Mouse (Mus musculus) bone marrow macrophage, adult 2 months (primary cell): ENCODE results near the gene Col23a1.

ENCODE experiments used
- CTCF ChIP-seq: IDR thresholded peaks from 2 replicates; pipeline ENCODE4 v1.5.1; 2012; ENCODE audit warnings: low read depth, mild to moderate bottlenecking, low read length, moderate library complexity
- POLR2A ChIP-seq: IDR thresholded peaks from 2 replicates; pipeline ENCODE4 v1.6.1; 2012; ENCODE audit warnings: mild to moderate bottlenecking, low read depth, low read length, borderline replicate concordance

DNA sequence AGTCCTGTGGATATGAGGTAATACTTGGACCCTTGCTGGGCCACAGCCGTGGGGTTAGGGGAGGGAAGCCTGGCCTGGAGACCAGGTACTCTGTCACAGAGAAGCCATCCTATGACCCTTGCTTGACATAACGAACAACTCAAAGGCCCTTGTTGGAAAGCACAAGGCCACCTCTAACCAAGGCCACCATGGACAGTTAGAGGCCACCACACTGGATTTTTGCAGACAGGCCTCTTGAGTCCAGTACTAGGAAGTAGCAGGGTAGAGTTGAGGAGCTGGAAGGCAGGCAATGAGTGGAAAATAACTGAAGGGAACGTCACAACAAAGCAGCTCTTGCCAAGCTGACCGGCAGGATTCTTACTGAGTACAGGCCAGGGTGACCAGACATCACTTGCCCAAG is 9.0 kb downstream of the Col23a1 start:
- TF ChIP-seq CTCF (no peak), POLR2A (no peak)
